Mouse (Mus musculus) heart, postnatal 0 days (tissue): ENCODE data around the gene Speer1. TPM values are rescaled to one million over a fixed set of nuclear protein-coding genes. Genes with fewer than 3 reads are reported as not detected.
"Not testable (repeated sequence)": the region's sequence is repeated elsewhere in the genome, so short reads cannot be mapped to it uniquely, and the experiment has no call there.

Experiments
- ATAC-seq: fragments of 200-750 bp; cut with Nextera tagmentation; 2 replicates; pipeline ENCODE4 v1.8.0; 2017; ENCODE audit warnings: low read depth, moderate number of reproducible peaks, moderate library complexity; ENCODE audit not compliant: insufficient read depth
- DNase-seq: peaks from one replicate; pipeline ENCODE4 v3.0.0-alpha.2; 2016; ENCODE audit warnings: low spot score
- H3K27ac ChIP-seq: fragments of 300-500 bp; sonication (generic); 2 replicates; pipeline ENCODE4 v1.5.1; 2014; ENCODE audit warnings: low read depth, mild to moderate bottlenecking
- H3K27me3 ChIP-seq: fragments of 300-500 bp; sonication (generic); 2 replicates; pipeline ENCODE4 v1.6.1; 2014; ENCODE audit warnings: low read length, mixed read lengths; ENCODE audit not compliant: control insufficient read depth, insufficient read depth
- H3K36me3 ChIP-seq: fragments of 300-500 bp; sonication (generic); replicated peaks from 2 replicates; pipeline ENCODE4 v1.6.1; 2014; ENCODE audit warnings: low read length, mixed read lengths; ENCODE audit not compliant: control insufficient read depth, insufficient read depth
- H3K4me1 ChIP-seq: fragments of 300-500 bp; sonication (generic); 2 replicates; pipeline ENCODE4 v1.6.1; 2014; ENCODE audit warnings: antibody characterized with exemption; ENCODE audit not compliant: control insufficient read depth, insufficient read depth
- H3K4me2 ChIP-seq: fragments of 300-500 bp; sonication (generic); 2 replicates; pipeline ENCODE4 v1.6.1; 2014; ENCODE audit warnings: low read depth, mild to moderate bottlenecking, low read length, moderate library complexity
- H3K4me3 ChIP-seq: fragments of 300-500 bp; sonication (generic); 2 replicates; pipeline ENCODE4 v1.5.1; 2014; ENCODE audit warnings: low read depth, low read length
- H3K9ac ChIP-seq: fragments of 300-500 bp; sonication (generic); replicated peaks from 2 replicates; pipeline ENCODE4 v1.6.1; 2014; ENCODE audit warnings: low read depth, low read length, mixed read lengths
- H3K9me3 ChIP-seq: fragments of 300-500 bp; sonication (generic); replicated peaks from 2 replicates; pipeline ENCODE4 v1.6.1; 2016; ENCODE audit warnings: low read length; ENCODE audit not compliant: control insufficient read depth
- WGBS: fragments of 180-500 bp; shearing (Covaris S2); extraction: QIAGEN DNeasy Blood & Tissue Kit; methylation state at CpG from one replicate; pipeline ENCODE4 v1.1.7; 2014; 5-methylcytosine and 5-hydroxymethylcytosine counted together
- polyA plus RNA-seq: library from polyadenylated mRNA; unstranded; fragments of >200 nt; fragmentation: Nextera tagmentation; extraction: Ambion mirVana; gene quantifications from 2 replicates; pipeline ENCODE4 v1.2.1, GENCODE M21; 2015
- total RNA-seq: library from RNA; depleted of rRNA; stranded (reverse); fragments of >200 nt; gene quantifications from 2 replicates; pipeline ENCODE4 v1.2.3, GENCODE M21; 2014; ENCODE audit warnings: low replicate concordance; rRNA removed

The Speer1 gene
- total RNA-seq (not detected in 2 replicates), polyA plus RNA-seq (not detected in 2 replicates)

- not testable (repeated sequence) for ATAC-seq, H3K4me1 ChIP-seq, DNase-seq, H3K4me3 ChIP-seq, H3K9me3 ChIP-seq, H3K36me3 ChIP-seq, H3K4me2 ChIP-seq, H3K27me3 ChIP-seq, H3K9ac ChIP-seq, H3K27ac ChIP-seq
- 50% methylated on average over 1 of the region's 4 CpGs for WGBS
These were observed at the start of gene Speer1 for GRCm38 (mm10) chr5:11341216-11341615. Gene Speer1 (plus strand): TSS chr5:11341516.

Other genes with a start within 250 kb of the Speer1 start
- not detected in 2 replicates for gene Gm8879, start 213.9 kb upstream of the Speer1 start, total RNA-seq
- not detected in 2 replicates for gene Gm8879, start 213.9 kb upstream of the Speer1 start, polyA plus RNA-seq
- not detected in 2 replicates for gene Gm5861, start 158.4 kb upstream of the Speer1 start, total RNA-seq
- not detected in 2 replicates for gene Gm5861, start 158.4 kb upstream of the Speer1 start, polyA plus RNA-seq
- gene Gm8890, start 85.5 kb upstream of the Speer1 start, total RNA-seq = not detected in 2 replicates
- gene Gm8890, start 85.5 kb upstream of the Speer1 start, polyA plus RNA-seq = not detected in 2 replicates
- gene Gm8897, start 74.9 kb downstream of the Speer1 start, total RNA-seq = not detected in 2 replicates
- not detected in 2 replicates for gene Gm8897, start 74.9 kb downstream of the Speer1 start, polyA plus RNA-seq
- not detected in 2 replicates for gene Gm8906, start 161.2 kb downstream of the Speer1 start, total RNA-seq
- not detected in 2 replicates for gene Gm8906, start 161.2 kb downstream of the Speer1 start, polyA plus RNA-seq